Mouse (Mus musculus) fibroblast of lung, adult 2 months (primary cell): Measurements from ENCODE around the gene Cfap99.
A peak's percentile ranks its signal among the peaks of the same experiment; 100 is the strongest.

Experiments used
- DNase-seq: peaks from one replicate; pipeline ENCODE4 v3.0.0-alpha.2; 2011; ENCODE audit warnings: low read depth

Cfap99 gene

GRCm38 (mm10) chr5:34278058-34278457 is 10.3 kb upstream of the Cfap99 start:
- DNase-seq = no peak

DNA sequence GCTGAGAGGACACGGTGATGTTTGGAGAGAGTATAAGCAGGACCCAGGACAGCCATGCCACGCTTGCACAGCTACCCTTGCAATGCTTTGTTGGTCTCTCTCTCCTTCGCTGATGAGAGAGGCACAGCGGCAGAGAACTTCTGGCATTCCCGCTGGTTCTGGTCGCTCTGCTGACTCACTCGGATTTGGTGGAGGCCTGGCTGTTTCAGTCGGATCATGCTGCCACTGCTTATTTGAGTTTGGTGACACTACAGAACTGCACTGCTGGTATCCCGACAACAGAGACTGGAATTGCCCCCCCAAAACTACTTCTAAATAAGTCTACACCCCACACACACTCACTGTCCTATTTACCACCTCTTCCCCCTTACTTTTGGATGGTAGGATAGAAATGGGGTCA is 9.2 kb upstream of the Cfap99 start:
- no peak for DNase-seq

- DNase-seq = no peak
Measured at GRCm38 (mm10) chr5:34280976-34281375, 7.4 kb upstream of the Cfap99 start.

DNA sequence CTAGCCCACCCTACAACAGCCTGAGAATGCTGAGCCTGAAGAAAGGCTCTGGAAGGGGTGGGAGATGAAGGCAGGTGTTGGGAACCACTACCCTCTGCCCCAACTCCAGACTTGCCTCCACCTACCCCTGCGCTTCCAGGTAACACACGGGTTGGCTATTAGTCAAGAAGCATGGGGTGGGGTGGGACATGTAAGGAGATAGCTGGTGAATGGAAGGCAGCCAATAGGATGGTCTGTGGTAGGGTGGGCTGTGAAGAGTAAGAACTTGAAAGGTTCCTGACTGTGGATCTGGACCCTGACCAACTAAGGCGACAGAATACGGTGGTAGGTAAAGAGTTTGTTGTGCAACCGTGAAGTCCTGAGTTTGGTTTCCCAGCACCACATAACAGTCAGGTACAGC is 5.0 kb upstream of the Cfap99 start:
- DNase-seq = no peak

DNA sequence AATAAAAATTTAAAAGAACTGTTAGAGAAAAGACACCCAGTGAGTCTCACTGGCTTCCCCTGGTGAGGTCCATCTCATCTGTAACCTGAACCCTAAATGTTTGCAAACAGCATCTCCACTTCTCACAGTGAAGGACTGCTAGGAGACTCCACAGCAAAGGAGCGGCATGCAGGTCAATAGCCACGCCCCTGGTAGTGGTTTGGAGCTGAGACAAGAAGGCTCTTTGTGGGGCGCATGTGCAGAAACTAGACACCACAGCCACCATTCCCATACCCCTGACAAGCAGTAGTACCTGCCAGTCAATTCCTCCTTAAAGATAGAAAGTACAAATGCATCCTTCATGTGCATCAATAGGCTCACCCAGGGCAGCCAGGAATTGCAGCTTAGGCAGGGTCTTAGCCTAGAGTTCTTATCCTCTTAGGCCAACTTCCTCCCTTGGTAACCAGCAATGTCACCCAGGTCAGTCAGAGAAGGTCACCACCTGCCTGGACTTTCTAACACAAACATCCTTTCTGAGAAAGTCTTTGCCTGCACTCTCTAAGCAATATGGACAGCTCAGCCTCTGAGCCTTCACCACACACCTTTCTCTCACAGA is 4.1 kb upstream of the Cfap99 start:
- no peak for DNase-seq

DNA sequence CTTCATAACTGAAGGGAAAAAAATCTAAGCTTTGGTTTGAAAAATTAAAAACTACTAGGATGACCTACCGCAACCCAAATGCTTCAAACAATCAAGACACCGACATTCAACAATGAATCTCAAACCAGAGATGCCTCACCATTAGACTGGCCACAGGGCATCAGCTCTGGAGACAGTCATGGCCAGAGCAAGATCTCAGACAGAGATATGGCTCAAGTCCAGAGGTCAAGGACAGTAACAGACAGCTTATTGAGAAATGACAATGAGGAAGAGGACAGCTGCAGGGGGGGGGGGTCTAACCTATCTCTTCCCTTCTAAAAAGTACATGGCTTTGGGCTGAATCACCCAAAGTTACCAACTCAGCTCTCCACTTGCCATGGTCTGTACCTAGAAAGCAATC is 3.1 kb upstream of the Cfap99 start:
- DNase-seq = no peak

GRCm38 (mm10) chr5:34286516-34286915 is 1.9 kb upstream of the Cfap99 start:
- no peak for DNase-seq

DNA sequence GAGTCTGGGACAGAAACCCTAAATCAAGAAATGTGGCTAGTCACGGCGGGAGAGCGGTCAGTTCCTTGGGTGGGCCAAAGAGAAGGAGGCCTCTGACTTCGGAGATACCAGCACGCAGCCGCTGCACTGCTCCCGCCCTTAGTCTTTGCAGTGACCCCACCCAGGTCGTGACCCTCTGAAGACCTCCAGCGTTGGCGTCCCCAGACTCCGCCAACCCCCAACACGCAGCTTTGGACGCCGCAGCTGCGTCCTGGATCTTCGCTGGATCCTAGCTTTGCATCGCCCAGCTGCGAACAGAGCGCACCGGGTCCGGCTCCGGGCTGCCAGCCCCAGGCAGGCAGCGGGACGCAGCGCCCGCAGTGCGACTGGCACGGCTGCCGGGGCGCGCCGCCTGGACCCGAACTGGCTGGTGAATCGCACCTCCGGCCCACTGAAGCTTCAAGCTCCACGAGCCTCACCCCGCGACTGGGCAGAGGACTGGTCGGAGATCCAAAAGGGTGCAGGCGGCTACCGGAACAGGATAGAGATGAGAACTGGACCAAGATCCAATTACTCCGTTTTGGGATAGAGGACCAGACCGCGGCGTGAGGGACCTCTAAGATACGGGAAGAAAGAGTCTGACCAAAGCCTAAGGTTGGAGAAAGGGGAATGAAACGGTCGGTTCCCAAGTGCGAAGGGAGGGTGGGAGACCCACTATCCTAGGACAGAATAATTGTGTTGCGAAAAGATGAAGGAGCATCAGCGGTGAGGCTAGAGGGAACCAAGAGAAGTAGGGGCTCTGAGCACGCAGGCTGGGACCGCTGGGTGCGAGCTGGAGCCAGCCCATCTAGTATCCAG is 1.2 kb upstream of the Cfap99 start:
- no peak for DNase-seq

DNA sequence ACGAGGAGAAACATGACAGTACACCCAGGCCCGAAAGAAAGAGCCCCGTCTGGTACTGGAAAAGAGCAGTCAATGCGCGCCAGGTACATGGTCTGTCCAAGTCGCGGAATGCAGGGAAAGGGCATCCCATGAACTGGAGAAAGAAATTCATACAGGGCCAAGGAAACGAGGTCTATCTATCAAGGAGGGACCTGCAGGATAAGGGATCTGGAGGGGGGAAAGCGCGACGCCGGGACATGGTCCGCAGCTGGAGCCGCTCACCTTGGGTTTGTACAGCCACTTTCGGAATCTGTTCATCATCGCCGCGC is 608 bp upstream of the Cfap99 start:
- no peak for DNase-seq

- DNase-seq = no peak
Measured at GRCm38 (mm10) chr5:34289286-34289685, 886 bp downstream of the Cfap99 start.

GRCm38 (mm10) chr5:34293363-34293762 is 5.0 kb downstream of the Cfap99 start:
- no peak for DNase-seq

DNA sequence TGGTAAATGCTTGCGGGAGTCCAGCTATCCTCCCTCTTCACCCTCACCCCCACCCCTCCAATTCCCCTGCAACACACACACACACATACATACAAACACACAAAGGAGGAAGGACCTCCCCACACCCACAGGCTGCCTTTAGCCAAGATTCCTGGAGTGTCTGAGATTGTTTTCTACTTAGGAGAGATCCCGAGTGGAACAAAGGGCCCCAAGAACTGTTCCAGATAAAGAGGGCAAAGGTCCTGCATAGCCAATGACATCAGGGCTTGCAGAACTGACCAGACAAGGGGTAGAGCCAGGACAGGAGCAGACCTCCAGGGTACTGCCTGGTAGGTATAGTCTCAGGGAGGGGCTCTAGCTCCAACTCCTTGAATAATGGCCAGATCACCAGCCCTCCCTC is 6.3 kb downstream of the Cfap99 start:
- DNase-seq = no peak

- DNase-seq = peak; percentile 91
Measured at GRCm38 (mm10) chr5:34295141-34295540, 6.7 kb downstream of the Cfap99 start.

- no peak for DNase-seq
Measured at GRCm38 (mm10) chr5:34298061-34298460, 9.7 kb downstream of the Cfap99 start.

GRCm38 (mm10) chr5:34298937-34299535 is 10.6 kb downstream of the Cfap99 start:
- no peak for DNase-seq

- no peak for DNase-seq
Measured at GRCm38 (mm10) chr5:34302377-34302776, 14.0 kb downstream of the Cfap99 start.

DNA sequence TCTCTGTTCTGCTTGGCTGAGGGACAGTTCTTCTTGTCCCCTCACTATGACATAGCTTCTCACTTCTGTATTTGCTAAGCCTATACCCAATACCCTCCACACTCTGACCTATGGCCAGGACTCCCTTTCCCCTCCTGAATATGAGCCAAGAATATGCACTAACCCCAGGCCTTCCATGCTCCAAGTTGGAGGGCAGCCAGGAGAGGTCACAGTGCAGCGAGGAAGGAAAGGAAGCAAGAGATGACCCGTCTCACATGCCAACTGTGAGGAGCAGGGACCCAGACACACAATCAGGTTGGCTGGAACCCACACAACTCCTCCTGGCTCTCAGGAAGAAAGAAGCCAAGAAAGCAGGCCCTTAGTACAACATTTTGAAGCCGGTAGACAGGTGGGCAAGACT is 20.6 kb downstream of the Cfap99 start:
- DNase-seq = no peak

- DNase-seq = no peak
Measured at GRCm38 (mm10) chr5:34319491-34320034, 31.2 kb downstream of the Cfap99 start.

DNA sequence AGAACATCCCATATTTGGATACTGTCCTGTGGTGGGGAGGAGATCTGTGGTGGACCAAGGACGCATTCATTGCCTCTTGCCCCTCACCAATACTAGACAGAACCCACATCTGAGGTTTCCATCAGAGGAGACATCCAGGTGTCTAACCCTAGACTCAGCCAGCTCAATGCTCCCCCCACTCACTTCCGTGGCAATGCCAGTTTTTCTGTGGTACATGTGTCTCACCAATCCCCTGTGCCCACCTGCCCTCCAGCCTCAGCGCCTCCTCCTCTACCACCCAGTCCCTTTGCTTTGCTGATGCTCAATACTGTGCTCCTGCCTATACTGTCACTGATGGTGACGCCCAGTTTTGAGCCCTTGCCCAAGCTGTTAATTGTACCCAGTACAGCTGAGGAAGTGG is 32.8 kb downstream of the Cfap99 start:
- no peak for DNase-seq

DNA sequence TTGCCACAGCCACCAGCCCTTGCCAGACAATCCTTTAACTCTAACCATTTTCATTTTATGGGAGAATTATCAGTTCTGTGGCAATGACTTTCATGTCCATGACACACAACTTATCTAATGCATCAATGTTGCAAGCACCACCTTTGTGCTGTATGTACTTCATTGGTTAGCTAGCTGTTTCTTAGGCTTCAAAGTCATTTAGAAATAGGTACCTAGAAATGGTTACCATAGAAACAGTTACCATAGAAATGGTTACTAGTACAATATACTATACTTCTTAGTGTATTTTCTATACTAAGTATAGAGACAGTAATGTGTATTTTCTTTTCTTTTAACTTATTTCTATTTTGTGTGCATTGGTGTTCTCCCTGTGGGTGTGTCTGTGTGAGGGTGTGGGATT is 36.9 kb downstream of the Cfap99 start:
- DNase-seq = no peak

DNA sequence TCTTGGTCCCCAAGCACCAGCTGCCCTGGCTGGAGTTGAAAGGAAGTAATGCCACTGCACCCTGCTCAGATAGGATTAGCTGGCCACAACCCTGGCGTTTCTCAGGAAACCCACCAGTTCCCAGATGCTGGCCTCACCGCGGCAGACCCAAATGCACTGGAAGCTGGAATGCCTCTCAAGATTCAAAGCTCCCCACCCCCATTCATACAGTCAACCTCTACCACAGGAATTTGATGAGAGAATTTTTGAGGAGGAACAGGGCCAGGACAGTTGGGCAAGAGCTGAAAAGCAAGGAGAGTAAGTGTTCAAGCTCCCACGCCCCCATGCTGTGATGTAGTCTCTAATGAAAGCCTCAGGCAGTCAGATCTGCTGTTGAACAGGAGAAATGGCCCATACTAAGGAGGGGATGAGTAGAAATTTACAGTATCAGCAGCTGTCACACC is 37.9 kb downstream of the Cfap99 start:
- peak; percentile 95 for DNase-seq

DNA sequence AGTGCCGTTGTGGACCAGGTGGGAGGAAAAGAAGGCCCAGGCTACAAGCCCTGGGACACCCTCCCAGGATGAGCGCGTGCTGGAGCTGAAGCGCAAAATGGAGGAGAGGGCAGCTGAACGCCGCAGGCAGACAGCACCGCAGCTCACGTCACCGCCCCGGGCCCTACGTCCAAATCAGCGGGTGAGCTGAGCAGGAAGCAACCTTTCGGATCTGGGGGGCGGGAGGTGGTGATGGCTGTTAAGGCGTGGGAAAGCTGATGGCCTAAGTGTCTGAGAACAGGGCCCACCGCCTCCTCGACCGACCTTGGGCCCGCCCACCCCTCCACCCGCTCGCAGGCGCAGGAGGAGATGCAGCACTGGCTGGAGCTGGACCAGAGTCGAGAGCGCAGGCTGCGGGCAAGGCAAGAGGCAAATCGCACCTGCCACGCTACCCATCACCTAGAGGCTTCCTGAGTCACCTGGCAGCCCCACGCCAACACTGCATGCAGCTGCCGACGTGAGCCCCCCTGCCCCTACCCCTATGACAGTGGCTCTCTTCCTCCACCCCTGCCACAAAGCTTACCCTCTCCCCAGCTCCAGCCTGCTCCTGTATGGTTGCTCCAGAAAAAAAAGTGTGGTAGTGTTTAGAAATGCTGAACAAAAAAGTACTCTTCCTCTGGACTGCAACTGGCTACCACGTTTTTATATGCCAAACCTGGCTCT is 38.6 kb downstream of the Cfap99 start:
- no peak for DNase-seq

DNA sequence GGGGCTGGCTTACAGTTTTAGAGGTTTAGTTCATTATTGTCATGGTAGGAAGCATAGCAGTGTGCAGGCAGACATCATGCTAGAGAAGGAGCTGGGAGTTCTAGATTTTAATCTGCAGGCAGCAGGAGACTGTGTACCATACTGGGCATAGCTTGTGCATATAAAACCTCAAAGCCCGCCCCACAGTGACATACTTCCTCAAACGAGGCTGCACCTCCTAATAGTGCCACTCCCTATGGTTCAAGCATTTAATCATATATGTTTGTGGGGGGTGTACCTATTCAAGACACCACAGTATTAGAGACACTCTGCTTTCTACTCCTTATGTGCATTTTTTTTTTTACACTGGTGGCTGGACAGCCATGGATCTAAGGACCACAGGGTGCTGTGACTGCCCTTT is 41.7 kb downstream of the Cfap99 start:
- no peak for DNase-seq
